Mouse (Mus musculus): ENCODE results near the gene Sap25.

The Sap25 gene

GRCm38 (mm10) chr5:137660064-137660688 is 19.0 kb downstream of the Sap25 start:
- no peak for DNase-seq (ENCODE audit: low read depth, low spot score)

- no peak for DNase-seq (ENCODE audit: low read depth, low spot score)
Measured at GRCm38 (mm10) chr5:137663057-137663456, 21.9 kb downstream of the Sap25 start.

GRCm38 (mm10) chr5:137668971-137669370 is 27.8 kb downstream of the Sap25 start:
- DNase-seq (ENCODE audit: low read depth, low spot score), result no peak

GRCm38 (mm10) chr5:137670240-137670639 is 29.1 kb downstream of the Sap25 start:
- no peak for DNase-seq (ENCODE audit: low read depth, low spot score)

- DNase-seq (ENCODE audit: low read depth, low spot score), result peak; percentile 41
Measured at GRCm38 (mm10) chr5:137671443-137672240, 30.5 kb downstream of the Sap25 start.

GRCm38 (mm10) chr5:137672361-137672760 is 31.2 kb downstream of the Sap25 start:
- no peak for DNase-seq (ENCODE audit: low read depth, low spot score)

- no peak for DNase-seq (ENCODE audit: low read depth, low spot score)
Measured at GRCm38 (mm10) chr5:137673015-137673414, 31.9 kb downstream of the Sap25 start.

- DNase-seq (ENCODE audit: low read depth, low spot score), result no peak
Measured at GRCm38 (mm10) chr5:137674786-137675185, 33.7 kb downstream of the Sap25 start.

GRCm38 (mm10) chr5:137677859-137678258 is 36.7 kb downstream of the Sap25 start:
- no peak for DNase-seq (ENCODE audit: low read depth, low spot score)

GRCm38 (mm10) chr5:137678736-137679135 is 37.6 kb downstream of the Sap25 start:
- DNase-seq (ENCODE audit: low read depth, low spot score), result no peak

- DNase-seq (ENCODE audit: low read depth, low spot score), result no peak
Measured at GRCm38 (mm10) chr5:137679726-137680125, 38.6 kb downstream of the Sap25 start.

- DNase-seq (ENCODE audit: low read depth, low spot score), result no peak
Measured at GRCm38 (mm10) chr5:137682526-137682925, 41.4 kb downstream of the Sap25 start.

GRCm38 (mm10) chr5:137683388-137684293 is 42.5 kb downstream of the Sap25 start:
- DNase-seq (ENCODE audit: low read depth, low spot score), result no peak

GRCm38 (mm10) chr5:137684294-137685123 is 43.4 kb downstream of the Sap25 start, which contains the start of gene Agfg2:
Gene Agfg2, minus strand, starts transcription at chr5:137684726.
- DNase-seq (ENCODE audit: low read depth, low spot score), result peak; percentile 99

- no peak for DNase-seq (ENCODE audit: low read depth, low spot score)
Measured at GRCm38 (mm10) chr5:137685653-137686052, 44.5 kb downstream of the Sap25 start.

- no peak for DNase-seq (ENCODE audit: low read depth, low spot score)
Measured at GRCm38 (mm10) chr5:137686127-137686790, 45.1 kb downstream of the Sap25 start.

- no peak for DNase-seq (ENCODE audit: low read depth, low spot score)
Measured at GRCm38 (mm10) chr5:137689974-137690373, 48.8 kb downstream of the Sap25 start.

- no peak for DNase-seq (ENCODE audit: low read depth, low spot score)
Measured at GRCm38 (mm10) chr5:137690531-137690930, 49.4 kb downstream of the Sap25 start.

GRCm38 (mm10) chr5:137691881-137692280 is 50.7 kb downstream of the Sap25 start:
- no peak for DNase-seq (ENCODE audit: low read depth, low spot score)

All from mesoderm, embryonic 11.5 days (tissue).